ENCODE assay signal across 17 mouse cellular contexts in the genomic region with DNA sequence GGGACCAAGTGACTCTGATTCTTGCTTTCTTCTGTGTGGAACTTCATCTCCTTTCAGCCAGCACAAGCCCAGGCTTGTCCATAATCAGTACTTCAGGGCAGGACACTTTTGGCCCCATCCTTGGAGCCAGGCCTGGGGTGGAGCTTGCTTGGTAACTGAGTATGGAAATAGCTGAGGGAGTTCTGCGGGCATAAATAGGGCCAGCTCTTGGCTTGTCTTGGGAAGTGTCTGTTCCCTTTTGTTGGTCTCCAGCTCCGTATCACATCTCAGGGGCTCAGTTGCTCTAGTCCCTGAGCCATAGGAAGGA. TPM values are rescaled to one million over a fixed set of nuclear protein-coding genes. Genes with fewer than 3 reads are reported as not detected.
DNase-seq lines count a peak whose midpoint lies in the region; ATAC-seq and TF ChIP-seq lines count a peak whose summit lies in the region.
"Had no signal": no experiment of that assay in that cellular context is flagged by ENCODE, and none has a peak within 500 bp of the region (broad histone marks: within the 10 kb centered on the region; RNA-seq: fewer than 3 reads in every experiment).

No protein-coding gene starts in this region.

- peaks cover 48% of the 10 kb centered on the region for H3K4me1 ChIP-seq in heart, embryonic 12.5 days (replicated peaks)
- H3K4me1 ChIP-seq in midbrain, embryonic 10.5 days: peaks cover 29% of the 10 kb centered on the region
- H3K4me1 ChIP-seq in midbrain, embryonic 14.5 days (ENCODE audit: control insufficient read depth, insufficient read depth, low read length): no peaks in the 10 kb centered on the region
- H3K4me1 ChIP-seq: midbrain, embryonic 15.5 days had no signal

- H3K27ac ChIP-seq in heart, embryonic 12.5 days (ENCODE audit: poor library complexity, severe bottlenecking): 0 out of 2 replicates have a peak overlapping the region, but pooled peaks have one; percentile 52
- peak overlapping the region; percentile 17; the same call in 1 of the 2 replicates for H3K27ac ChIP-seq in midbrain, embryonic 10.5 days (replicated peaks)
- H3K27ac ChIP-seq in midbrain, embryonic 14.5 days (replicated peaks; ENCODE audit: low read depth, low read length): no peak overlapping the region
- H3K27ac ChIP-seq: forebrain, embryonic 12.5 days; midbrain, embryonic 15.5 days had no signal

- H3K27me3 ChIP-seq in heart, embryonic 12.5 days (replicated peaks): no peaks in the 10 kb centered on the region
- no peaks in the 10 kb centered on the region for H3K27me3 ChIP-seq in midbrain, embryonic 10.5 days (ENCODE audit: low read depth, poor library complexity, severe bottlenecking)
- H3K27me3 ChIP-seq in midbrain, embryonic 14.5 days (ENCODE audit: control insufficient read depth, insufficient read depth, low read length): no peaks in the 10 kb centered on the region
- H3K27me3 ChIP-seq in myocyte (ENCODE audit: control insufficient read depth, insufficient read depth, insufficient read length): no peaks in the 10 kb centered on the region
- H3K27me3 ChIP-seq: forebrain, embryonic 12.5 days; midbrain, embryonic 15.5 days had no signal

- H3K9ac ChIP-seq in heart, embryonic 12.5 days: no peak overlapping the region
- no peak overlapping the region for H3K9ac ChIP-seq in midbrain, embryonic 14.5 days (replicated peaks; ENCODE audit: low read length)
- H3K9ac ChIP-seq: forebrain, embryonic 12.5 days; midbrain, embryonic 15.5 days had no signal

- 73% methylated on average over 2 of the region's 2 CpGs for WGBS in heart, embryonic 12.5 days
- 79% methylated on average over 2 of the region's 2 CpGs for WGBS in midbrain, embryonic 10.5 days
- 73% methylated on average over 2 of the region's 2 CpGs for WGBS in midbrain, embryonic 14.5 days

- no peak for DNase-seq in heart, postnatal 14 days
- no peak for DNase-seq in midbrain, embryonic 10.5 days (ENCODE audit: low spot score)
- DNase-seq in midbrain, embryonic 14.5 days: no peak
- peak; percentile 68 for DNase-seq in ZHBTc4 (ENCODE audit: low read depth, low spot score)
- DNase-seq in thymus, postnatal 25 days: no peak
- DNase-seq in ovary, postnatal 14 days (ENCODE audit: low spot score): no peak
- DNase-seq: cerebellum, postnatal 36 days; lung, postnatal 14 days; right cerebral cortex, postnatal 14 days had no signal

- no peaks in the 10 kb centered on the region for H3K9me3 ChIP-seq in heart, embryonic 12.5 days (replicated peaks)
- no peaks in the 10 kb centered on the region for H3K9me3 ChIP-seq in midbrain, embryonic 10.5 days (replicated peaks)
- no peaks in the 10 kb centered on the region for H3K9me3 ChIP-seq in midbrain, embryonic 14.5 days (ENCODE audit: control insufficient read depth, low read length)
- H3K9me3 ChIP-seq: forebrain, embryonic 12.5 days; midbrain, embryonic 15.5 days had no signal

- no peaks in the 10 kb centered on the region for H3K36me3 ChIP-seq in heart, embryonic 12.5 days
- H3K36me3 ChIP-seq in midbrain, embryonic 10.5 days: no peaks in the 10 kb centered on the region
- no peaks in the 10 kb centered on the region for H3K36me3 ChIP-seq in midbrain, embryonic 14.5 days (ENCODE audit: control insufficient read depth, insufficient read depth, low read length)
- no peaks in the 10 kb centered on the region for H3K36me3 ChIP-seq in myocyte (ENCODE audit: control insufficient read depth, insufficient read depth)
- H3K36me3 ChIP-seq: forebrain, embryonic 12.5 days; midbrain, embryonic 15.5 days had no signal

- intact Hi-C loops in heart, postnatal 14 days (cut with DNase I): loop anchor here (5.0 kb wide), 1 partner anchor 110 kb away; a partner anchor contains a TSS

- H3K4me2 ChIP-seq in heart, embryonic 12.5 days: no peak overlapping the region
- no peak overlapping the region for H3K4me2 ChIP-seq in midbrain, embryonic 14.5 days (ENCODE audit: low read length)
- peak overlapping the region; percentile 42 for H3K4me2 ChIP-seq in myocyte (ENCODE audit: low read depth)
- H3K4me2 ChIP-seq: forebrain, embryonic 12.5 days; midbrain, embryonic 15.5 days had no signal

- H3ac ChIP-seq in myocyte (ENCODE audit: control insufficient read depth, insufficient read length): no peak overlapping the region

- H3K4me3 ChIP-seq in heart, embryonic 12.5 days: no peak overlapping the region
- no peak overlapping the region for H3K4me3 ChIP-seq in midbrain, embryonic 10.5 days
- H3K4me3 ChIP-seq in midbrain, embryonic 14.5 days (replicated peaks; ENCODE audit: low read depth, low read length): no peak overlapping the region
- H3K4me3 ChIP-seq in myocyte: no peak overlapping the region
- H3K4me3 ChIP-seq: forebrain, embryonic 12.5 days; midbrain, embryonic 15.5 days had no signal

- no peak for TF ChIP-seq POLR2A in myocyte (IDR thresholded peaks at IDR 0.05; ENCODE audit: insufficient read length, low read depth)

- H3K79me2 ChIP-seq in myocyte (ENCODE audit: control insufficient read depth, insufficient read depth): peaks cover 91% of the 10 kb centered on the region

- ATAC-seq in heart, embryonic 12.5 days (ENCODE audit: insufficient number of reproducible peaks, low FRiP score): no peak
- no peak for ATAC-seq in midbrain, embryonic 14.5 days (ENCODE audit: low FRiP score, low TSS enrichment)
- ATAC-seq: midbrain, embryonic 15.5 days had no signal

TF ChIP-seq in myocyte, 11 proteins besides CTCF, POLR2A, EP300 and RAD21:
- no peak for TF ChIP-seq MYOG (IDR thresholded peaks at IDR 0.05; ENCODE audit: control insufficient read depth in 1 of 3, insufficient read depth in 1 of 3, insufficient read length in 2 of 3, low read depth in 2 of 3)
TF ChIP-seq in myocyte: peak in this region for 0.

RNA-seq across cellular contexts. Expression of a gene that starts 13.3 kb away (rescaled TPM):
- not detected in 2 replicates for polyA plus RNA-seq in heart, embryonic 12.5 days (2016; fragmentation: Nextera tagmentation; extraction: Ambion mirVana)
- total RNA-seq in heart, postnatal 14 days (2021): not detected
- polyA plus RNA-seq in midbrain, embryonic 10.5 days (2016; fragmentation: Nextera tagmentation; extraction: Ambion mirVana): 0.17 and 0.29 TPM in 2 replicates
- polyA plus RNA-seq in midbrain, embryonic 14.5 days (2014; fragmentation: Nextera tagmentation; extraction: Ambion mirVana): 0.45 and 1.00 TPM in 2 replicates
- polyA plus RNA-seq in myocyte (2012; fragmentation: generic; extraction: Trizol): 110 TPM
- total RNA-seq: granulocyte monocyte progenitor cell, adult 5-6 weeks had no signal
- polyA plus RNA-seq: embryonic facial prominence, embryonic 11.5 days; kidney, embryonic 14.5 days had no signal

RNA-seq across cellular contexts. Expression of a gene that starts 22.9 kb away (rescaled TPM):
- polyA plus RNA-seq in heart, embryonic 12.5 days (2016; fragmentation: Nextera tagmentation; extraction: Ambion mirVana): 0.69 and 1.0 TPM in 2 replicates
- total RNA-seq in heart, postnatal 14 days (2021): 1 to 10 TPM; 1.4 to 2.3 TPM
- polyA plus RNA-seq in midbrain, embryonic 10.5 days (2016; fragmentation: Nextera tagmentation; extraction: Ambion mirVana): 1.1 and 1.8 TPM in 2 replicates
- 0.94 and 1.3 TPM in 2 replicates for polyA plus RNA-seq in midbrain, embryonic 14.5 days (2014; fragmentation: Nextera tagmentation; extraction: Ambion mirVana)
- polyA plus RNA-seq in myocyte (2012; fragmentation: generic; extraction: Trizol): 2.4 TPM
- total RNA-seq: granulocyte monocyte progenitor cell, adult 5-6 weeks had no signal

RNA-seq across cellular contexts. Expression of a gene that starts 29.6 kb away (rescaled TPM):
- not detected in 2 replicates for polyA plus RNA-seq in heart, embryonic 12.5 days (2016; fragmentation: Nextera tagmentation; extraction: Ambion mirVana)
- total RNA-seq in heart, postnatal 14 days (2021): under 1 TPM in 1 of 2 experiments, not detected in 1; 0.32 TPM
- 0.09 TPM in 1 of 2 replicates, not detected in the other for polyA plus RNA-seq in midbrain, embryonic 10.5 days (2016; fragmentation: Nextera tagmentation; extraction: Ambion mirVana)
- not detected in 2 replicates for polyA plus RNA-seq in midbrain, embryonic 14.5 days (2014; fragmentation: Nextera tagmentation; extraction: Ambion mirVana)
- polyA plus RNA-seq in myocyte (2012; fragmentation: generic; extraction: Trizol): 0.30 TPM
- total RNA-seq: granulocyte monocyte progenitor cell, adult 5-6 weeks had no signal
- polyA plus RNA-seq: embryonic facial prominence, embryonic 11.5 days; limb, embryonic 11.5 days; midbrain, embryonic 15.5 days had no signal

RNA-seq across cellular contexts. Expression of a gene that starts 40.9 kb away (rescaled TPM):
- 13.8 and 16.1 TPM in 2 replicates for polyA plus RNA-seq in heart, embryonic 12.5 days (2016; fragmentation: Nextera tagmentation; extraction: Ambion mirVana)
- total RNA-seq in heart, postnatal 14 days (2021): 10 to 100 TPM; 25.9 to 28.0 TPM
- 9.5 and 10.2 TPM in 2 replicates for polyA plus RNA-seq in midbrain, embryonic 10.5 days (2016; fragmentation: Nextera tagmentation; extraction: Ambion mirVana)
- polyA plus RNA-seq in midbrain, embryonic 14.5 days (2014; fragmentation: Nextera tagmentation; extraction: Ambion mirVana): 6.3 and 6.9 TPM in 2 replicates
- 141 TPM for polyA plus RNA-seq in myocyte (2012; fragmentation: generic; extraction: Trizol)

RNA-seq across cellular contexts. Expression of a gene that starts 41.5 kb away (rescaled TPM):
- 21.6 and 26.3 TPM in 2 replicates for polyA plus RNA-seq in heart, embryonic 12.5 days (2016; fragmentation: Nextera tagmentation; extraction: Ambion mirVana)
- 10 to 100 TPM; 16.7 to 21.2 TPM for total RNA-seq in heart, postnatal 14 days (2021)
- 34.8 and 39.4 TPM in 2 replicates for polyA plus RNA-seq in midbrain, embryonic 10.5 days (2016; fragmentation: Nextera tagmentation; extraction: Ambion mirVana)
- 28.1 and 30.4 TPM in 2 replicates for polyA plus RNA-seq in midbrain, embryonic 14.5 days (2014; fragmentation: Nextera tagmentation; extraction: Ambion mirVana)
- 34.2 TPM for polyA plus RNA-seq in myocyte (2012; fragmentation: generic; extraction: Trizol)

Comparison
In these comparisons a context has a peak if more than half of its experiments do, and no peak if none do; other contexts are left out.
1. RNA of a gene that starts 13.3 kb away (polyA plus RNA-seq): 110 TPM in myocyte (single experiment); 0.45 to 1.00 TPM in midbrain, embryonic 14.5 days, 0.17 to 0.29 TPM in midbrain, embryonic 10.5 days and not detected in heart, embryonic 12.5 days; every median in the first group is over 10 times any median in the second.